In genomic region chr4:142302041-142302723, GRCm38 (mm10) we compare ENCODE assay signal across 10 mouse cellular contexts.
DNase-seq lines count a peak whose midpoint lies in the region; ATAC-seq and TF ChIP-seq lines count a peak whose summit lies in the region.
"Had no signal": no experiment of that assay in that cellular context is flagged by ENCODE, and none has a peak within 500 bp of the region (broad histone marks: within the 10 kb centered on the region; RNA-seq: fewer than 3 reads in every experiment).

No protein-coding gene starts in this region.

- intact Hi-C loops in left cerebral cortex, postnatal 36 days (cut with DNase I): no loop called here

- no peak overlapping the region for H3K4me2 ChIP-seq in kidney, postnatal 0 days (ENCODE audit: low read length)
- H3K4me2 ChIP-seq in forebrain, postnatal 0 days (ENCODE audit: low read depth): no peak overlapping the region
- H3K4me2 ChIP-seq: limb, embryonic 15.5 days had no signal

- H3K4me1 ChIP-seq in kidney, postnatal 0 days (replicated peaks; ENCODE audit: insufficient read depth, low read length): no peaks in the 10 kb centered on the region
- peaks cover 40% of the 10 kb centered on the region for H3K4me1 ChIP-seq in cerebellum, adult 2 months (ENCODE audit: control insufficient read depth, insufficient read depth, low read length)
- H3K4me1 ChIP-seq in forebrain, postnatal 0 days (ENCODE audit: insufficient read depth): peaks cover 12% of the 10 kb centered on the region

- H3K27me3 ChIP-seq in kidney, postnatal 0 days (ENCODE audit: insufficient read depth, low read length): no peaks in the 10 kb centered on the region
- H3K27me3 ChIP-seq in cerebellum, adult 2 months (ENCODE audit: control insufficient read depth, insufficient read depth, low read length): no peaks in the 10 kb centered on the region
- no peaks in the 10 kb centered on the region for H3K27me3 ChIP-seq in forebrain, postnatal 0 days (ENCODE audit: insufficient read depth, low read length)
- H3K27me3 ChIP-seq: limb, embryonic 15.5 days had no signal

- TF ChIP-seq CTCF in kidney, postnatal 0 days (IDR thresholded peaks at IDR 0.05; ENCODE audit: low read depth): no peak
- no peak for TF ChIP-seq CTCF in cerebellum, adult 2 months (IDR thresholded peaks at IDR 0.05; ENCODE audit: borderline replicate concordance, insufficient read depth, low read depth, low read length)
- no peak for TF ChIP-seq CTCF in forebrain, postnatal 0 days (IDR thresholded peaks at IDR 0.05; ENCODE audit: low read depth)

- no peak overlapping the region for H3K9ac ChIP-seq in kidney, postnatal 0 days (ENCODE audit: low read depth, low read length)
- H3K9ac ChIP-seq in forebrain, postnatal 0 days: no peak overlapping the region
- H3K9ac ChIP-seq: limb, embryonic 15.5 days had no signal

- DNase-seq in kidney, postnatal 0 days (ENCODE audit: low spot score): peak; percentile 19
- no peak for DNase-seq in kidney, postnatal 25 days
- peak; percentile 63 to 72 for DNase-seq in cerebellum, adult 2 months
- no peak for DNase-seq in forebrain, postnatal 0 days
- peak; percentile 53 to 55 for DNase-seq in left cerebral cortex, postnatal 36 days (ENCODE audit: low spot score in 2 of 2)
- no peak for DNase-seq in embryo, embryonic 9.5 days (ENCODE audit: extremely low spot score)
- DNase-seq in thymus, adult 18-20 months: no peak
- no peak for DNase-seq in urinary bladder, adult 18-20 months (ENCODE audit: low spot score in 2 of 2)

- H3K27ac ChIP-seq in kidney, postnatal 0 days: no peak overlapping the region
- H3K27ac ChIP-seq in cerebellum, adult 2 months (ENCODE audit: insufficient read depth, low read length): peak overlapping the region; percentile 78
- H3K27ac ChIP-seq in forebrain, postnatal 0 days (ENCODE audit: low read depth, low read length): peak overlapping the region; percentile 21; the same call in 1 of the 2 replicates
- H3K27ac ChIP-seq: heart, adult 2 months; limb, embryonic 15.5 days had no signal

- no peak overlapping the region for H3K4me3 ChIP-seq in kidney, postnatal 0 days (replicated peaks; ENCODE audit: low read depth, low read length)
- H3K4me3 ChIP-seq in cerebellum, adult 2 months (replicated peaks; ENCODE audit: insufficient read depth, low read depth, low read length): no peak overlapping the region
- H3K4me3 ChIP-seq in forebrain, postnatal 0 days (ENCODE audit: low read depth, low read length): no peak overlapping the region
- H3K4me3 ChIP-seq: heart, adult 2 months; limb, embryonic 15.5 days had no signal

- no peak for TF ChIP-seq POLR2A in cerebellum, adult 2 months (IDR thresholded peaks at IDR 0.05; ENCODE audit: borderline replicate concordance, insufficient read depth, low read length)

- no peaks in the 10 kb centered on the region for H3K9me3 ChIP-seq in kidney, postnatal 0 days (replicated peaks; ENCODE audit: low read length)
- H3K9me3 ChIP-seq in forebrain, postnatal 0 days (ENCODE audit: low read length): no peaks in the 10 kb centered on the region
- H3K9me3 ChIP-seq: limb, embryonic 15.5 days had no signal

- no peak for ATAC-seq in kidney, postnatal 0 days (replicated peaks; ENCODE audit: low FRiP score, low read depth)
- ATAC-seq in forebrain, postnatal 0 days: no peak

- WGBS in kidney, postnatal 0 days: 63% methylated on average over 8 of the region's 8 CpGs
- 26% methylated on average over 8 of the region's 8 CpGs for WGBS in cerebellum, adult 2 months
- 29% methylated on average over 8 of the region's 8 CpGs for WGBS in forebrain, postnatal 0 days

- no peaks in the 10 kb centered on the region for H3K36me3 ChIP-seq in kidney, postnatal 0 days (ENCODE audit: insufficient read depth, low read length)
- H3K36me3 ChIP-seq in forebrain, postnatal 0 days (ENCODE audit: insufficient read depth): no peaks in the 10 kb centered on the region
- H3K36me3 ChIP-seq: limb, embryonic 15.5 days had no signal

Comparison
In these comparisons a context has a peak if more than half of its experiments do, and no peak if none do; other contexts are left out.
1. DNase-seq: peak in kidney, postnatal 0 days (single experiment), cerebellum, adult 2 months (2 of 2) and left cerebral cortex, postnatal 36 days (2 of 2); none in kidney, postnatal 25 days (0 of 2), forebrain, postnatal 0 days (single experiment), embryo, embryonic 9.5 days (single experiment), thymus, adult 18-20 months (0 of 2) and urinary bladder, adult 18-20 months (0 of 2).